Mouse (Mus musculus) right cerebral cortex, adult 2 months (tissue): ENCODE results near the gene Hipk1.

Source experiments
- DNase-seq, 2 experiments: peaks; one replicate each; pipeline ENCODE4 v3.0.0; 2021 to 2022; ENCODE audit warnings: low spot score in 2 of 2

Gene Hipk1

DNA sequence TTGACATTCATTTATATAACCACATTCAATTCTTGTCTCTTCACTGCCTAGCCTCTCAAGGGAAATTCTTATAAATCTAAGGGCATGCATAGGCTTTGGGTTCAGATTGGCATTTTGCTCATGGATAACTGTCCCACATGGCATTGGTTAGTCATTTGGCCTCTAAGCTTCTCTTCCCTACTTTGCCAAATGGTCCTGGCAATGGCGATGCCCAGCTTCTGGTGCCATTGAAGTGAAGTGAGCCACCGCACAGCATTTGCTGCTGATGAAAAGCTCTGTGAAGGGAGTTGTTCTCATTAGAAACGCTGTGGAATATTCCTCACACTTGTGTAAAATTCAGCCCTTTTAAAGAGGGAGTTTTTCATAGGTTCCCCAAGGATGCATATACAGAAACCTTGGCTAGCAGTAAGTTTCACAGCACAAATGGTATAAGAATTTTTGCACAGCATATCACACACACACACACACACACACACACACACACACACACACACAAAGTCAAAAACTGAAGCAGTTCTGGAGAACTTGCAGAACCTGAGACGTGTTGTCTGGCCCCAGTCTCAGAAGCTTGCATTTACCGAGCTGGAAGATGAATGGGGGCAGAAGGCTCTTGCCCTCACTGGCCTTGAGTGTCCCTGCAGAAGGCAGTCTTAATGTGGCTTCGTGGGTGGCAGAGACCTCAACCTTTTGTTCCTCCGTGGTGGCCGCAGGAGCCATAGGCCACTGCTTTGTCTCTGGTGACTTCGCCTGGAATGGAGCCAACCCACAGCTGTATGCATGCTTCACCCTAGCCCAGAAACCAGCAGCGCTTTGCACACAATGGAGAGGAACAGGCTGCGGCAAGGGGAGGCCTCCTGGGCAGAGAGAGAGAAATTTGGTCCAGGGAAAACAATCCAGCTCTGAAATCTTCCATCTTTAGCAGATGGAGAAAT lies 75.3 kb downstream of the Hipk1 start:
- DNase-seq, result no peak

DNA sequence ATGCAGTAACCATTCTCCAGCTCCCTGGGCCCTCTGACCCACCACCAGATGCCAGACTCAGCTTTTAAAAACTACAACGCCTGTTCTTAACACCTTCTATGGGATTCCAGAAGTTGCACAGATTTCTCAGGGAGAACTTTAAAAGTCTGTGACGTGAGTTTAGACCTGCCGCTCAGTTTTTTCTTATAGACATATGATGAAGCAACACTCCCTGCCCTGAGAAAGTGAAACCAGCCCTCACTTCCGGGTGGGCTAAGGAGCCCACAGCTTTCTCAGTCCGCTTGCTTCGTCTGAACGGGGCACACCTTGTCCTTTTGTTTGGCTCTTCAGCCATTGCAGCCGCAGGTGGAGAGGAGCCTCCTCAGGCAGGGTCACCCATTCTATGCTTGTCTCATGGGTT lies 76.4 kb downstream of the Hipk1 start:
- DNase-seq, result no peak

DNA sequence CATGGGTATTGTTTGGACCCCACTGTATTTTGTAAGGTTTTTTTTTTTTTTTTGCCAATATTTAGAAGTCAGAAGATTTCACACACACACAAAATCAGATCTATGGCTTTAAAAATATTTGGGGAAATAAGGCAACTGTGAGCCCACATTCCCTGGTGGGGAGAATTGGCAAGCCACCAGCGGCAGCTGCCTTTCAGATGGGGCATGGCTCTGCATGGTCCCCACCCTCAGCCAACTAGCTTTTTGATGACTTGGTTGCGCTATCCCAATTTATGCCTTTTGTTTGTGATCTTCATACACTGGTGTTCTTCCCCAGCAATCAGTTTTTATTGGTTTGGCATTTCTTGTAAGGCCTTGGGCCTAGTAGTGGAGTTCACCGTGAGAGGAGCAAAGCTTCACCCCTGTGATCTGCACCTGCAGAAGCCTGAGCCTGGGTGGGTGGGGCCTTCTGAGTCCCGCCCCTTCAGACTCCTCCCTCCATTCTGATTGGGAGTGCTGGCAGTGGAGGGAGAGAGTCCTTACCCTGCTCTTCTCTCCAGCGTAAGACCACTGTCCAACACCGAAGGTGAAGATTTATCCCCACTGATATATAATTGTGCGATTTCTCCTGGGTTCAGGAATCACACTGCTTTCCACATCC lies 77.0 kb downstream of the Hipk1 start:
- DNase-seq, result no peak

DNA sequence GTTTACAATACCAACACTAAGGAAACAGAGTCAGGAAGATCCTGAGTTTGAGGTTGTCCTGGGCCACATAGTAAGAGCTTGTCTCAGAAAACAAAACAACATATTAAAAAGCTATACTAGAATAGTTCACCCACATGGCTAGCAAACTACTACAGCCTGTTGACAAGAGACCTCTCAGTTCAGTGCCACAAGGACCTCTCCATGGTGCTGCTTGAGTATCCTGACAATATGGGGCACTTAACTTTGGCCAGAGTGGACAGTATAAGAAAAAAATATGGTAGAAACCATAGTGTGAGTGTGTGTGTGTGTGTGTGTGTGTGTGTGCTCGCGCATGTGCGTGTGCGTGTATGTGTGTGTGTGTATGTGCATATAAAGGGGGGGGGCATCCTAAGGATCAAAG lies 79.2 kb downstream of the Hipk1 start:
- no peak for DNase-seq

DNA sequence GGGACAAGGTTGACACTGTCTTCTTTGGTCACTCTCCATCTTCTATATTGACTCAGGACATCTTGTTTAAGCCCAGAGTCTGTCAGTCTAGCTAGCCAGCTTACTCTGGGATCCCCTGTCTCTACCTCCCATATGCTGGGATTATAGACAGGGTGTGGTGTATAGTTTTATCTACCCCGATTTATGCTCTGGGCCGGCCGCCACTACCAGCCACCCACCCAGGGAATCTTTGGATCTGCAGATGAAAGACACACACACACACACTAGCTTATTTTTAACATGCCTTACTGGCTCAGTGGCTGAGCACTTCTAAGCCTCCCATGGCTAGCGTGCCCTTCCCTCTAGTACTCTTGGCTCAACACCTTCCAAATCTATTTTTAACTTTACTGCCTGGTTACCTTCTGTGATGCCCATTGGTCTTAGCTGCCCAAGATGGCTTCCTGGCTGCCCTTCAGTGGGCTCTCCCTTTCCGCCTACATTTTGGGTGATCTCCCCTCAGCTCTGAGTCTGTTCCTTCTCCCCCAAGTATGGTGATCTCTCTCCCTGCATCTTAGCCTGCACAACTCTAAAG lies 81.8 kb downstream of the Hipk1 start:
- DNase-seq, result no peak

DNA sequence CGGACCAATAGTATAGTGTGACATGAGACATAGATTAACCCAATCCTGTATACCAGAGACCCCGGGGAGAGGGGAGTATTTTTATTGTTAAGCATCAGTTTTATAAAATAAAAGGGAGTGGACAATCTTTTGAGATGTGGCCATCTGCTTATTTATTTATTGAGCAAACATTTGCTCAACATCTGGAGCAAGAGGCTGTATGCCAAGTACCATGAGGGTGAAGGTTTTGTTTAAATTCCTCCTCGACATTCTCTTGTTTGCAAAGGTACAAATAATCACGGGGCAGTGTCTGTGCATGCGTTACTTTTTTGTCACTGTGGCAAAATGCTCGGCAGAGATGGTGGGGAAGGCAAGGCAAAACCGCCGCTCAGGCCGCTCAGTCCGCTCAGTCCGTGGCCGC lies 85.9 kb downstream of the Hipk1 start:
- DNase-seq, result no peak

DNA sequence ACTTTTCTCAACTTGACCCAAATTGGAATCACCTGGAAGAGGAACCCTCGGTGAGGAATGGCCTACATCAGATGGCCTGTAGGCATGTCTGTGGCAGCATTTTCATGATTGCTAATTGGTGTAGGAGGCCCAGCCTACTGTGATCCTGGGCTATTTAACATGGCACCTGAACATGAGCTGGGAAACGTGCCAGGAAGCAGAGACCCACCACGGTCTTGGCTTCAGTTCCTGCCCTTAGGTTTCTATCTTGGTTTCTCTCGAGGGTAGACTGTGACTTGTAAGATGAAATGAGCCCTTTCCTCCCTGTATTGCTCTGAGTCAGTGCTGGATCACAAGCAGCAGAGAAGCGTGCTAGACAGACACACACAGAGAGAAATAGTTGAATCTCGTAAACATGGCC lies 86.7 kb downstream of the Hipk1 start:
- no peak for DNase-seq

DNA sequence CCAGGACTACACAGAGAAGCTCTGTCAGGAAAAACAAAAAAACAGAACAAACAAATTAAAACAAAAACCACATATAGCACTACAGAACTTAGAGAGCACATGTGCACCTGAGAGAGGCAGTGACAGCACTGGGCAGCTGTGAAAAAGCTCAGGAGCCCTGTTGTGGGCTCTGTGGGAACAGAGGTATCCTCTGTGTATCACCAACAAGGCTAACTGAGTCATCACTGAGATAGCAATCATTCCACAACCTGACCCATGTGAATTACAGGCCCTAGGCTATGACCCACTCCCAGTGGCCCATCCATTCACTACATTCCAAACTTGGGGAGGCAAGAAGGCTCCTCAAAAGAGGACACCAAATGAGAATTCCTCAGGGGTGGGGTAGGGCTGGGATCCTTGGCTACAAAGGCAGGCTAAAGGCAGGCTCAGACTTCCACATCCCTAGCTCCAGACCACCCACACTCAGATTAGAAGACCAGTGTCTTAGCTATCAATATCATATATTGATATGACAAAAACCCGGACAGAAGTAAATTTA lies 94.9 kb downstream of the Hipk1 start:
- no peak for DNase-seq

DNA sequence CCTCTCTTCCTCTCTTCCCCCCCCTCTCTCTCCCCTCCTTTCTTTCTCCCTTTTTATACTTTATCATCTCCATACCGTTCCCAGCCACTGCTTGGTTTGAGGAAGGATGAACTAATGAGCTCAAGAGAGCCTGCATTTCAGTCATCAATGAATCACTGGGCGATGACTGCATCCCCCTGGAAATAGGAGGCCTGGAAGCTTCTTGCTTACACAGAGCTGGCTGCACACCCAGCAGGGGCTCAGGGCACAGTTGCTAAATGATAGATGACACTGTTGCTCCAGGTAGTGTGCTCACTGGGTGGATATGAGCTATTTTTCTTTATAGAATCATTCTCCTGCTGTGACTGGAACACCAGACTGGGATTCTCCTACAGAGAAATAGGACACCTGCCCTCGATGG lies 95.8 kb downstream of the Hipk1 start:
- DNase-seq, result no peak

DNA sequence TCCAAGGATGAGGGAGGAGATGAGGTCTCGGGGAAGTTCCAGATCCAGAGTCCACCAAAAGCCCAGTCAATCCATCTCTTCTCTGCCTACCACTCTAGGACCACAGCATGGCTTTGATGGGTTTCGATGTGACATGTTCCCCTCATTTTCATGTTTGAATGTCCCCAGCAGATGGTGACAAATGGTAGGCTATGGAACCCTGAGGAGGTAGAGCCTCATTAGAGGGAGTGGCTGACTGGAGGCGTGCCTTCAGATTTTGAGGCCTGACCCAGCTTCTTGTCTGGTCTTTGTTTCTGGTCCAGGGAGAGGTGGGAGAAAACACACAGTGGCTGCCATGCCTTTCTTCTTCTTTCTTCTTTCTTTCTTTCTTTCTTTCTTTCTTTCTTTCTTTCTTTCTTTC lies 100.9 kb downstream of the Hipk1 start:
- DNase-seq, result no peak
